Mouse (Mus musculus): ENCODE measurements around the gene Diaph2.

GRCm38 (mm10) chrX:129709656-129710055 lies 39.9 kb upstream of the Diaph2 start:
- TF ChIP-seq POLR2A (IDR thresholded peaks at IDR 0.05; ENCODE audit: borderline replicate concordance, extremely low read depth, low read depth, low read length), result no peak
- TF ChIP-seq CTCF (IDR thresholded peaks at IDR 0.05; ENCODE audit: insufficient read depth, low read length), result no peak
